Mouse (Mus musculus): ENCODE data around the gene Bag5.

DNA sequence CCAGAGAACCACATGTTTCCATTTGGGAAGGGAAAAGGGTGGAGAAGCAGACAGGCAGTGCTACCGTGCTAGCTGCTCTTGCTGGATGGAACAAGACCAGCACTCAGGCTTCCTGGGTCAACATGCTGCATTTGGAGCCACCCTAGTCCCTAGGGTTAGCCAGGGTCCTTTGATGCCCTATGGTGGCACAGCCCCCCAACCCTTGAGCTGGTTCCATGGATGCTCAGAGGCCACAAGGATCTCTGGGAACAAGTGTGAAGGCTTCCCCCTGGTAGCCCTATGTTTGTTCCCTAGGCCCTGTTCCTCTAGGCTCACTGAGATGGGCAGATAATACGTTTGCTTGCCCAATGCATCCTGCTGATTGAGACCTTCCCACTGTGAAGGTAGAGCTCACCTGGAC is 42.2 kb upstream of the Bag5 start:
- TF ChIP-seq POLR2A (IDR thresholded peaks at IDR 0.05; ENCODE audit: insufficient read depth, low read depth, low read length) (no peak), CTCF (IDR thresholded peaks at IDR 0.05) (no peak)
